Mouse (Mus musculus) myocyte (in vitro differentiated cells): Measurements from ENCODE around the gene Cisd1. TPM values are rescaled to one million over a fixed set of nuclear protein-coding genes. Genes with fewer than 3 reads are reported as not detected.

Source experiments
- H3K27me3 ChIP-seq: one replicate; pipeline ENCODE4 v1.6.1; 2011; ENCODE audit not compliant: control insufficient read depth, insufficient read depth, insufficient read length
- H3K36me3 ChIP-seq: one replicate; pipeline ENCODE4 v1.6.1; 2011; ENCODE audit not compliant: control insufficient read depth, insufficient read depth
- H3K4me2 ChIP-seq: one replicate; pipeline ENCODE4 v1.6.1; 2011; ENCODE audit warnings: low read depth, control low read depth
- H3K4me3 ChIP-seq: one replicate; pipeline ENCODE4 v1.5.1; 2011; ENCODE audit warnings: mild to moderate bottlenecking, control low read depth, moderate library complexity
- H3K79me2 ChIP-seq: one replicate; pipeline ENCODE4 v1.6.1; 2011; ENCODE audit not compliant: control insufficient read depth, insufficient read depth
- H3ac ChIP-seq: one replicate; pipeline ENCODE4 v1.6.1; 2011; ENCODE audit not compliant: control insufficient read depth, insufficient read length
- CEBPB ChIP-seq: IDR thresholded peaks from 2 replicates; pipeline ENCODE4 v1.6.1; 2011; ENCODE audit warnings: mild to moderate bottlenecking, moderate library complexity; ENCODE audit not compliant: poor library complexity, insufficient read depth, severe bottlenecking
- E2F4 ChIP-seq: IDR thresholded peaks from one replicate; pipeline ENCODE4 v1.6.1; 2011; ENCODE audit warnings: mild to moderate bottlenecking, control low read depth, moderate library complexity; ENCODE audit not compliant: insufficient read depth
- MAX ChIP-seq: IDR thresholded peaks from one replicate; pipeline ENCODE4 v1.6.1; 2011; ENCODE audit warnings: low read depth, mild to moderate bottlenecking, control low read depth
- MYOD1 ChIP-seq, 3 experiments: IDR thresholded peaks; one replicate each; pipeline ENCODE4 v1.6.1; 2011; ENCODE audit warnings: control low read depth in 2 of 3, low read depth in 2 of 3, mild to moderate bottlenecking in 2 of 3, moderate library complexity in 1 of 3; ENCODE audit not compliant: insufficient read length in 2 of 3, control insufficient read depth in 1 of 3
- MYOG ChIP-seq, 3 experiments: IDR thresholded peaks; one replicate each; pipeline ENCODE4 v1.6.1; 2011; ENCODE audit warnings: control low read depth in 2 of 3, low read depth in 2 of 3, mild to moderate bottlenecking in 2 of 3; ENCODE audit not compliant: insufficient read length in 2 of 3, control insufficient read depth in 1 of 3, insufficient read depth in 1 of 3
- POLR2A ChIP-seq: IDR thresholded peaks from one replicate; pipeline ENCODE4 v1.6.1; 2011; ENCODE audit warnings: low read depth, mild to moderate bottlenecking, control low read depth, moderate library complexity; ENCODE audit not compliant: insufficient read length
- POLR2AphosphoS2 ChIP-seq: IDR thresholded peaks from one replicate; pipeline ENCODE4 v1.6.1; 2011; ENCODE audit warnings: low read depth, control low read depth; ENCODE audit not compliant: insufficient read length
- REST ChIP-seq: IDR thresholded peaks from one replicate; pipeline ENCODE4 v1.6.1; 2011; ENCODE audit warnings: mild to moderate bottlenecking, control low read depth, moderate library complexity; ENCODE audit not compliant: insufficient read depth, insufficient read length
- SRF ChIP-seq: IDR thresholded peaks from one replicate; pipeline ENCODE4 v1.6.1; 2011; ENCODE audit warnings: low read depth; ENCODE audit not compliant: control insufficient read depth, insufficient read length
- TCF12 ChIP-seq: IDR thresholded peaks from one replicate; pipeline ENCODE4 v1.6.1; 2011; ENCODE audit warnings: mild to moderate bottlenecking, control low read depth; ENCODE audit not compliant: poor library complexity, insufficient read depth, severe bottlenecking
- TCF3 ChIP-seq: IDR thresholded peaks from one replicate; pipeline ENCODE4 v1.6.1; 2011; ENCODE audit warnings: low read depth, control low read depth; ENCODE audit not compliant: insufficient read length
- USF1 ChIP-seq: IDR thresholded peaks from one replicate; pipeline ENCODE4 v1.6.1; 2011; ENCODE audit warnings: low read depth, mild to moderate bottlenecking, control low read depth, moderate library complexity
- polyA plus RNA-seq: library from polyadenylated mRNA; unstranded; fragments of >200 nt; fragmentation: generic; extraction: Trizol; gene quantifications from one replicate; pipeline ENCODE4 v1.2.1, GENCODE M21; 2012; ENCODE audit warnings: missing spikeins

Cisd1 gene
- polyA plus RNA-seq, 1 experiment = 124 TPM

DNA sequence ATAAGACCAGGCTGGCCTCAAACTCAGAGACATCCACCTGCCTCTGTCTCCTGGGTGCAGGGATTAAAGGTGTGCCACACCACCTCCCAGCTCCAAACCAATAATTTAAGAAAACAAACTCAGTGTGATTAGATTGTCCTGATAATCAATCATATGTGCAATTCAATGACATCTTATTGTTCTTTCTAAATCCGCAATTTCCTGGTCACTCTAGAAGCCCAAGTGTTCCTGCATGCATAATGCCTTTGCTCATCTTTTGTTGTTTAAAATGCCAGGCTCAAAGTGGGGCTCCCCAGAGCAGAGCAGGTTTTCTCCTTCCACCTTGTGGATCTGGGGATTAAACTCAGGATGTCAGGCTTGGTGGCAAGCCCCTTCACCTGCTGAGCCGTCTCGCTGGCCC lies 34.5 kb downstream of the Cisd1 start:
- no peaks in the 10 kb centered on the region for H3K27me3 ChIP-seq
- no peak overlapping the region for H3K4me3 ChIP-seq
- no peak overlapping the region for H3K4me2 ChIP-seq
- H3K79me2 ChIP-seq = no peaks in the 10 kb centered on the region
- no peaks in the 10 kb centered on the region for H3K36me3 ChIP-seq
- TF ChIP-seq MAX (no peak), TCF12 (no peak), MYOD1 (IDR thresholded peaks at IDR 0.05; ENCODE audit: control insufficient read depth in 1 of 3, insufficient read length in 2 of 3, low read depth in 2 of 3) (no peak), CEBPB (no peak), POLR2A (no peak), REST (no peak), TCF3 (no peak), POLR2AphosphoS2 (no peak), E2F4 (no peak)
- H3ac ChIP-seq = no peak overlapping the region

DNA sequence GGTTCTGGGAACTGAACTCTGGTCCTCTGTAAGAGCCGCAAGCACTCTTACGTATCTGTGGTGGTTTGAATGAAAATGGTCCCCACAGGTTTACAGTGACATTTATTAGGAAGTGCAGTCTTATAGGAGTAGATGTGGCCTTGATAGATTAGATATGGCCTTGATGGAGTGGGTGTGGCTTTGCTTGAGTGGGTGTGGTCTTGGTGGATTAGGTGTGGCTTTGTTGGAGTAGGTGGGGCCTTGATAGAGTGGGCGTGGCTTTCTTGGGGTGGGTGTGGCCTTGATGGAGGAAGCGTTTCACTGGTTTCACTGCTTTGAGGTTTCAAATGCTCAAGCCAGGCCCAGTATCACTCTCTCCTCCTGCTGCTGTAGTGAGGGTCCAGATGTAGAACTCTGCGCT lies 36.6 kb downstream of the Cisd1 start:
- no peak for TF ChIP-seq REST
- TF ChIP-seq E2F4 = no peak
- no peak for TF ChIP-seq POLR2AphosphoS2
- no peak for TF ChIP-seq TCF3
- TF ChIP-seq CEBPB = no peak
- TF ChIP-seq USF1 = no peak
- TF ChIP-seq MYOG (IDR thresholded peaks at IDR 0.05; ENCODE audit: control insufficient read depth in 1 of 3, insufficient read depth in 1 of 3, insufficient read length in 2 of 3, low read depth in 2 of 3) = no peak
- TF ChIP-seq SRF = no peak
- no peak for TF ChIP-seq TCF12
- TF ChIP-seq POLR2A = no peak
- TF ChIP-seq MAX = no peak
- TF ChIP-seq MYOD1 (IDR thresholded peaks at IDR 0.05; ENCODE audit: control insufficient read depth in 1 of 3, insufficient read length in 2 of 3, low read depth in 2 of 3) = no peak
- H3K27me3 ChIP-seq = no peaks in the 10 kb centered on the region
- H3K4me3 ChIP-seq = no peak overlapping the region
- no peak overlapping the region for H3K4me2 ChIP-seq
- no peak overlapping the region for H3ac ChIP-seq
- H3K79me2 ChIP-seq = no peaks in the 10 kb centered on the region
- H3K36me3 ChIP-seq = no peaks in the 10 kb centered on the region

DNA sequence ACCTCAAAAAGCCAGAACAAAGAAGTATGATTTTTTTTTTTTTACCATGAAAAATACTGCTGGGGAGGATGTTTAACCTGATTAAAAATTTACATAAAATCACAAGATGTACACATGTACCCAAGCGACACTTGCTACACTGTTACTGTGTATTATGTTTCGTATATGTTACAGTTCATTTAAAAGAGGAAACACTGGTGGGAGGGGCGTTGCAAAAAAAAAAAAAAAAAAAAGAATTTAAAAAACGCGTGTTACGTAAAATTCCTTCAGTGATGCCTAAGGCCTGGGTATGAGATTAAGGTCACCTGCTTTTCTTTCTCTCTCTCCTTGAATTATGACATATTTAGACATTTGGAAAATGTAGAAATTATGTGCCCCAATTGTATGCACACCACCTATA lies 38.0 kb downstream of the Cisd1 start:
- Histone ChIP-seq H3ac (no peak overlapping the region), H3K27me3 (no peaks in the 10 kb centered on the region), H3K36me3 (no peaks in the 10 kb centered on the region), H3K4me3 (peak overlapping the region; percentile 8), H3K4me2 (peak overlapping the region; percentile 76), H3K79me2 (no peaks in the 10 kb centered on the region)
- no peak for TF ChIP-seq MAX
- TF ChIP-seq REST = no peak
- no peak for TF ChIP-seq CEBPB
- TF ChIP-seq TCF3 = no peak
- TF ChIP-seq USF1 = no peak
- no peak for TF ChIP-seq MYOD1 (IDR thresholded peaks at IDR 0.05; ENCODE audit: control insufficient read depth in 1 of 3, insufficient read length in 2 of 3, low read depth in 2 of 3)
- TF ChIP-seq TCF12 = no peak
- TF ChIP-seq POLR2AphosphoS2 = no peak
- no peak for TF ChIP-seq E2F4
- TF ChIP-seq MYOG (IDR thresholded peaks at IDR 0.05; ENCODE audit: control insufficient read depth in 1 of 3, insufficient read depth in 1 of 3, insufficient read length in 2 of 3, low read depth in 2 of 3) = no peak
- no peak for TF ChIP-seq SRF
- no peak for TF ChIP-seq POLR2A

DNA sequence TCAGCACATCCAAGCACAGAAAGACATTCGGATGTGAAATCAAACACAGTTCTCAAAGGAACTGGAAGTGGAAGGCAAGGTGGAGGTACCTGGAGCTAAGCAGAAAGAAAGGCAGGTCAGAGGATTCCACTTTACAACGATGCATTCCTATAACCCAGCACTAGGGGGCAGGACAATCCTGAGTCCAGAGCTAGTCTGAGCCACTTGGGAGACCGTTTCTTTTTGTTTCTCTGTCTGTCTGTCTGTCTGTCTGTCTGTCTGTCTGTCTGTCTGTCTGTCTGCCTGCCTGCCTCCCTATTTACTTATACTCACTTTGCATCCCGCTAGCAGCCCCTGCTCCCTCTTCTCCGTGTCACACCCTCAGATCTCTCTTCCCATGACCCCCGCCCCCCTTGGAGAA lies 38.6 kb downstream of the Cisd1 start:
- Histone ChIP-seq H3K36me3 (no peaks in the 10 kb centered on the region), H3K79me2 (no peaks in the 10 kb centered on the region), H3K4me2 (peak overlapping the region; percentile 76), H3ac (no peak overlapping the region), H3K4me3 (peak overlapping the region; percentile 8), H3K27me3 (no peaks in the 10 kb centered on the region)
- TF ChIP-seq USF1 (no peak), POLR2A (no peak), REST (no peak), SRF (no peak)

DNA sequence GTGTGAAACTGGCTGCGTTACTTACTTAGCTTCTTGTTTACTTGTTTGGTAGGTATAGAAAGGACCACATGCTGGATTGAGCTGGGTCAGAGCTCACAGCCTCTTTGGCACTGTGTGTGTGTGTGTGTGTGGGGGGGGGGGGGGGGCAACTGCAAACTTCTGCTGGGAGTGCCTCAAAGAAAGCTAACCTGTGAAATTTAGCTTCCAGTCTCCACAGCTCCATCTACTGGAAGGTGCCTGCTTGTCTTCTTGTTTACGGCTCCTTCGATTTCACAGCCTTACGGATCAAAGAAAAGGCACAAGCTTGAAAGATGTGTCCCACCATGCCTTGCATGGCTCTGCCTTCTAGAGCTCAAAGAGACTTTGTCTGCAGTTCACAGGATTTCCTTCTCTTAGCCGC lies 42.3 kb downstream of the Cisd1 start:
- H3K79me2 ChIP-seq = no peaks in the 10 kb centered on the region
- H3K4me3 ChIP-seq = no peak overlapping the region
- TF ChIP-seq MAX = no peak
- no peak for TF ChIP-seq SRF
- TF ChIP-seq MYOD1 (IDR thresholded peaks at IDR 0.05; ENCODE audit: control insufficient read depth in 1 of 3, insufficient read length in 2 of 3, low read depth in 2 of 3) = no peak
- no peak for TF ChIP-seq TCF3
- TF ChIP-seq CEBPB = no peak
- TF ChIP-seq TCF12 = no peak
- no peak for TF ChIP-seq USF1
- no peak for TF ChIP-seq REST
- TF ChIP-seq MYOG (IDR thresholded peaks at IDR 0.05; ENCODE audit: control insufficient read depth in 1 of 3, insufficient read depth in 1 of 3, insufficient read length in 2 of 3, low read depth in 2 of 3) = no peak
- no peak for TF ChIP-seq POLR2AphosphoS2
- TF ChIP-seq POLR2A = no peak
- TF ChIP-seq E2F4 = no peak
- no peaks in the 10 kb centered on the region for H3K36me3 ChIP-seq
- no peak overlapping the region for H3ac ChIP-seq
- H3K27me3 ChIP-seq = no peaks in the 10 kb centered on the region
- no peak overlapping the region for H3K4me2 ChIP-seq
